Mouse (Mus musculus): ENCODE results near the gene Fads1. TPM values are rescaled to one million over a fixed set of nuclear protein-coding genes. Genes with fewer than 3 reads are reported as not detected.
A peak's percentile ranks its signal among the peaks of the same experiment; 100 is the strongest.
"Not testable (repeated sequence)": the region's sequence is repeated elsewhere in the genome, so short reads cannot be mapped to it uniquely, and the experiment has no call there.

Gene Fads1
- 192 and 201 TPM in 2 replicates for polyA plus RNA-seq (2016; fragmentation: Nextera tagmentation; extraction: Ambion mirVana)

- Histone ChIP-seq H3K27ac (replicated peaks) (peak within 1 kb of the TSS; percentile 94), H3K27me3 (no peaks in the 10 kb centered on the region), H3K9me3 (no peaks in the 10 kb centered on the region), H3K9ac (replicated peaks) (peak within 1 kb of the TSS; percentile 97), H3K4me3 (peak within 1 kb of the TSS; percentile 84), H3K4me2 (replicated peaks) (peak within 1 kb of the TSS; percentile 81), H3K4me1 (peaks cover 34% of the 10 kb centered on the region), H3K36me3 (peaks cover 30% of the 10 kb centered on the region)
- WGBS: 1% methylated on average over 70 of the region's 70 CpGs
- ATAC-seq (ENCODE audit: low FRiP score, low read depth): peak; percentile 97
Observed at GRCm38 (mm10) chr19:10182670-10183298, at the start of gene Fads1. TSS of gene Fads1 (plus strand) at chr19:10182888.

GRCm38 (mm10) chr19:10134692-10135091 lies 48.0 kb upstream of the Fads1 start:
- Histone ChIP-seq H3K4me3 (no peak overlapping the region), H3K9ac (replicated peaks) (no peak overlapping the region), H3K4me1 (no peaks in the 10 kb centered on the region), H3K27me3 (no peaks in the 10 kb centered on the region), H3K9me3 (no peaks in the 10 kb centered on the region), H3K36me3 (no peaks in the 10 kb centered on the region), H3K27ac (replicated peaks) (no peak overlapping the region), H3K4me2 (replicated peaks) (no peak overlapping the region)
- 59% methylated on average over 2 of the region's 2 CpGs for WGBS
- no peak for ATAC-seq (ENCODE audit: low FRiP score, low read depth)

GRCm38 (mm10) chr19:10137423-10137822 lies 45.3 kb upstream of the Fads1 start:
- Histone ChIP-seq H3K4me1 (no peaks in the 10 kb centered on the region), H3K9me3 (no peaks in the 10 kb centered on the region), H3K27me3 (no peaks in the 10 kb centered on the region), H3K4me3 (no peak overlapping the region), H3K9ac (replicated peaks) (no peak overlapping the region), H3K36me3 (no peaks in the 10 kb centered on the region), H3K4me2 (replicated peaks) (no peak overlapping the region), H3K27ac (replicated peaks) (no peak overlapping the region)
- ATAC-seq (ENCODE audit: low FRiP score, low read depth): no peak
- WGBS: 80% methylated on average over 5 of the region's 5 CpGs

GRCm38 (mm10) chr19:10139736-10140135 lies 43.0 kb upstream of the Fads1 start:
- 91% methylated on average over 6 of the region's 6 CpGs for WGBS
- Histone ChIP-seq H3K4me3 (no peak overlapping the region), H3K36me3 (no peaks in the 10 kb centered on the region), H3K9me3 (no peaks in the 10 kb centered on the region), H3K9ac (replicated peaks) (no peak overlapping the region), H3K27ac (replicated peaks) (no peak overlapping the region), H3K4me1 (peaks cover 9% of the 10 kb centered on the region), H3K27me3 (no peaks in the 10 kb centered on the region), H3K4me2 (replicated peaks) (no peak overlapping the region)
- ATAC-seq (ENCODE audit: low FRiP score, low read depth): no peak

GRCm38 (mm10) chr19:10143667-10144066 lies 39.0 kb upstream of the Fads1 start:
- peak; percentile 70; the same call in 1 of the 2 replicates for ATAC-seq (ENCODE audit: low FRiP score, low read depth)

GRCm38 (mm10) chr19:10144464-10144863 lies 38.2 kb upstream of the Fads1 start:
- H3K4me2 ChIP-seq (replicated peaks): no peak overlapping the region
- H3K36me3 ChIP-seq: no peaks in the 10 kb centered on the region
- H3K4me1 ChIP-seq: peaks cover 9% of the 10 kb centered on the region
- no peak overlapping the region for H3K9ac ChIP-seq (replicated peaks)
- 55% methylated on average over 4 of the region's 4 CpGs for WGBS
- H3K27me3 ChIP-seq: no peaks in the 10 kb centered on the region
- no peak for ATAC-seq (ENCODE audit: low FRiP score, low read depth)
- H3K27ac ChIP-seq (replicated peaks): no peak overlapping the region
- no peak overlapping the region for H3K4me3 ChIP-seq
- no peaks in the 10 kb centered on the region for H3K9me3 ChIP-seq

More at GRCm38 (mm10) chr19:10143667-10144066, 39.0 kb upstream of the Fads1 start:
- Histone ChIP-seq H3K4me1 (peaks cover 9% of the 10 kb centered on the region), H3K36me3 (no peaks in the 10 kb centered on the region), H3K4me3 (no peak overlapping the region), H3K4me2 (replicated peaks) (no peak overlapping the region), H3K27me3 (no peaks in the 10 kb centered on the region), H3K9ac (replicated peaks) (no peak overlapping the region), H3K9me3 (no peaks in the 10 kb centered on the region), H3K27ac (replicated peaks) (no peak overlapping the region)
- 37% methylated on average over 2 of the region's 2 CpGs for WGBS

GRCm38 (mm10) chr19:10148555-10148954 lies 34.1 kb upstream of the Fads1 start:
- Histone ChIP-seq H3K4me1 (peaks cover 6% of the 10 kb centered on the region), H3K27me3 (no peaks in the 10 kb centered on the region), H3K27ac (replicated peaks) (no peak overlapping the region), H3K4me2 (replicated peaks) (no peak overlapping the region), H3K9ac (replicated peaks) (no peak overlapping the region), H3K4me3 (no peak overlapping the region), H3K9me3 (no peaks in the 10 kb centered on the region), H3K36me3 (no peaks in the 10 kb centered on the region)
- WGBS: 88% methylated on average over 6 of the region's 6 CpGs
- ATAC-seq (ENCODE audit: low FRiP score, low read depth): no peak

GRCm38 (mm10) chr19:10149189-10149588 lies 33.5 kb upstream of the Fads1 start:
- H3K9me3 ChIP-seq: no peaks in the 10 kb centered on the region
- H3K4me2 ChIP-seq (replicated peaks): no peak overlapping the region
- H3K27ac ChIP-seq (replicated peaks): no peak overlapping the region
- no peak overlapping the region for H3K9ac ChIP-seq (replicated peaks)
- no peak overlapping the region for H3K4me3 ChIP-seq
- no peaks in the 10 kb centered on the region for H3K27me3 ChIP-seq
- no peak for ATAC-seq (ENCODE audit: low FRiP score, low read depth)
- 71% methylated on average over 3 of the region's 3 CpGs for WGBS
- no peaks in the 10 kb centered on the region for H3K36me3 ChIP-seq
- no peaks in the 10 kb centered on the region for H3K4me1 ChIP-seq

GRCm38 (mm10) chr19:10157725-10158124 lies 25.0 kb upstream of the Fads1 start:
- Histone ChIP-seq H3K4me3 (no peak overlapping the region), H3K9ac (replicated peaks) (no peak overlapping the region), H3K36me3 (no peaks in the 10 kb centered on the region), H3K9me3 (no peaks in the 10 kb centered on the region), H3K27me3 (no peaks in the 10 kb centered on the region), H3K4me2 (replicated peaks) (no peak overlapping the region), H3K4me1 (no peaks in the 10 kb centered on the region), H3K27ac (replicated peaks) (no peak overlapping the region)
- 69% methylated on average over 2 of the region's 2 CpGs for whole genome bisulfite sequencing
- ATAC-seq (ENCODE audit: low FRiP score, low read depth): no peak

GRCm38 (mm10) chr19:10163896-10164295 lies 18.8 kb upstream of the Fads1 start:
- H3K36me3 ChIP-seq: no peaks in the 10 kb centered on the region
- WGBS: 94% methylated on average over 3 of the region's 3 CpGs
- no peaks in the 10 kb centered on the region for H3K9me3 ChIP-seq
- H3K27ac ChIP-seq (replicated peaks): no peak overlapping the region
- H3K4me2 ChIP-seq (replicated peaks): no peak overlapping the region
- H3K9ac ChIP-seq (replicated peaks): no peak overlapping the region
- ATAC-seq (ENCODE audit: low FRiP score, low read depth): no peak
- H3K4me3 ChIP-seq: no peak overlapping the region
- H3K27me3 ChIP-seq: no peaks in the 10 kb centered on the region
- no peaks in the 10 kb centered on the region for H3K4me1 ChIP-seq

GRCm38 (mm10) chr19:10165928-10166327 lies 16.8 kb upstream of the Fads1 start:
- not testable (repeated sequence) for H3K4me3 ChIP-seq; H3K27ac ChIP-seq (replicated peaks); H3K4me2 ChIP-seq (replicated peaks); H3K27me3 ChIP-seq; H3K9me3 ChIP-seq; H3K36me3 ChIP-seq; ATAC-seq (ENCODE audit: low FRiP score, low read depth); H3K4me1 ChIP-seq; H3K9ac ChIP-seq (replicated peaks)
- 79% methylated on average over 4 of the region's 4 CpGs for WGBS

- no peaks in the 10 kb centered on the region for H3K27me3 ChIP-seq
- H3K9ac ChIP-seq (replicated peaks): no peak overlapping the region
- 85% methylated on average over 4 of the region's 4 CpGs for WGBS
- ATAC-seq (ENCODE audit: low FRiP score, low read depth): no peak
- H3K4me1 ChIP-seq: no peaks in the 10 kb centered on the region
- H3K27ac ChIP-seq (replicated peaks): no peak overlapping the region
- H3K9me3 ChIP-seq: no peaks in the 10 kb centered on the region
- H3K36me3 ChIP-seq: no peaks in the 10 kb centered on the region
- no peak overlapping the region for H3K4me2 ChIP-seq (replicated peaks)
- H3K4me3 ChIP-seq: no peak overlapping the region
Observed at GRCm38 (mm10) chr19:10167112-10167511, 15.6 kb upstream of the Fads1 start.

GRCm38 (mm10) chr19:10167951-10168350 lies 14.7 kb upstream of the Fads1 start:
- Histone ChIP-seq H3K4me3 (no peak overlapping the region), H3K36me3 (no peaks in the 10 kb centered on the region), H3K4me2 (replicated peaks) (no peak overlapping the region), H3K27ac (replicated peaks) (no peak overlapping the region), H3K4me1 (no peaks in the 10 kb centered on the region), H3K9ac (replicated peaks) (no peak overlapping the region), H3K9me3 (no peaks in the 10 kb centered on the region), H3K27me3 (no peaks in the 10 kb centered on the region)
- ATAC-seq (ENCODE audit: low FRiP score, low read depth): no peak
- 93% methylated on average over 1 of the region's 1 CpGs for WGBS

Data from midbrain, embryonic 12.5 days (tissue).